Mouse (Mus musculus): ENCODE results near the gene Btbd17.

The Btbd17 gene

DNA sequence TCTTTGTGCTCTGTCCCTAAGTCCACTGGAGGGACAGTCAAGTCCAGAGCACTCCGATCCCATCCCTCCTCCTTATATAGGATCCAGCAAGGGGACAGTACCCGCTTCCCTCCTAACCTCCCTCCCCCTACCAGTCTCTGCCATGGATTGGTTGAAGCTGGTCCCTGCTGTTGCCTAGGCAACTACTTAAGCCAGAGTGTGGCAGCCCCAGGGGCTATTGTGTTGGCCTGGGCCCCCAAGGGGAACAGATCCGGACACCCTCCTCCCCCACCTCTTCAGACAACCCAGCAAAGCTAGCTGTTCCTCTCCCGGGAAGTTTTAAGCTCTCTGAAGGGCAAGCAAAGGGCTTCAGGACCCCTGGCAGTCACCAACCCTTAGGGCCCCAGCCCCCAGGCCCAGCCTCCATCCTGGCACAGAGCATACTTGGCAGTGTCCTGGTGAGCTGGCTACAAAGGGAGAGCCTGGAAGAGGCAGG is at the start of gene Btbd17:
Gene Btbd17 (minus strand): TSS at position 98 of the 475 bp plus-strand sequence.
- peak; percentile 80 for DNase-seq (ENCODE audit: low spot score)

DNA sequence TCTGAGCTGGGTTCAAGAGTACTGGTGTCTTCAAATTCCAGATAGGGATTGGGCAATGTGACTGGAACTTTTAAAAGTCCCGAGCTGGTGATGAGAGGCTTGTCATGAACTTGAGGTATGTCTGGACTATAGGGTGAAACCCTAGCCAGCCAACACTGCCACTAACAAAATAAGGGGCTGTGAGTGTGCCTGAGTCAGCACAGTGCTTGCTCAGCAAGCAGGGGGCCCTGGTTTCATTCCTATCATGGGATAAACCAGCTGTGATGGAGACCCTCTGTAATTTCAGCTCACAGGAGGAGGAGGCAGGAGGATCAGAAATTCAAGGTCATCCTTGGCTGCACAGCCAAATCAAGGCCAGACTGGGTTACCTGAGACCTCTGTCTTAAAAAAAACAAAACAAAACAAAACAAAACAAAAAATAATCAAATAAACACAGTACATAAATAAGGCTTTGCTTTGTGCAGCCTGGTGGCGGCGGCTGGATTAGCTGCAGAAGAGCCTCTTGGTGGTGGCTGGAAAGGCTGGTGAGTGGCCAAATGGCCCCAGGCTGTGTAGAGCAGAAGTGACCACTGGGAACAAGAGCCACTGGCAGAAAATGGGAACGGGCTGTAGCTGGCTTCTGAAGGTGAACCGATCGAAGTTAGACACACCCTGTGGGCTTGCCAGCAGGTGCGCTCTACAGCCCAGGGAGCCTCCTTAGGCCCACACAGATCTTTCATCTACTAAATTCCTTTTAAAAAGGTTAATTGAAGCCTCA is 48.9 kb upstream of the Btbd17 start:
- DNase-seq (ENCODE audit: low spot score) = no peak

- DNase-seq (ENCODE audit: low spot score) = peak; percentile 56
Observed at GRCm38 (mm10) chr11:114843818-114844463, 48.2 kb upstream of the Btbd17 start.

DNA sequence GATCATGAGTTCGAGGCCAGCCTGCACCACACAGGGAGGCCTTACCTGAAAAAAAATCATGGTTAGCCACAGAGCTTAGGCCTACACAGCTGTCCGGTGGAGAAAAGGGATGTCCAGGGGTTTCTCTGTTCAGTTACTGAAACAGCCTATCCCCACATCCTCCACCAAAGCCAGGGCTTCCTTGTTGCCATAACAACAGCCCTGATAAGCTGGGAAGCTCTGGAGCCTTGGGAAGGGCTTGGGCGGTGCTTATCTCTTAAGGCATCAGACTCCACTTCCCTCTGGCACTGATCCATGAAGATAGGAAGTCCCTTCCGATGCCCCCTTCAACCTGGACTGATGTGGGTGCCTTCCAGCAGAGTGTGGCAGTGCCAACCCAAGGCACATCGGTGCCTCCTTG is 37.4 kb upstream of the Btbd17 start:
- DNase-seq (ENCODE audit: low spot score) = no peak

DNA sequence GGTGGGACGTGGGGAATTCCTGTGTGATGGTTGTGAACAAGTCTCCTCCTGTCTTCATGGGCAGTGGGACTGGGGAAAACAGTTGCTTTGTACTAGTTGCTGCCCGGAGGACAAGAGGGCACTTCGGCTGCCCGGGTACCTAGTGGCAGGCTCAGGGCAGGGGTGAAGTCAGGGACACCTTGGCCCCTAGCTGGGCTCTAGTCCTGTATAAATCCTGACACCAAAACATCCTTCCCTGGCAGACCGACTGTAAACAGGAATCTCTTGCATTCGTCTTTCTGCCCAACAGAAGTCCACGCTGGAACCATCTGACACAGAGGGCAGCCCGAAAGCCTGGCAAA is 34.7 kb upstream of the Btbd17 start:
- DNase-seq (ENCODE audit: low spot score) = no peak

DNA sequence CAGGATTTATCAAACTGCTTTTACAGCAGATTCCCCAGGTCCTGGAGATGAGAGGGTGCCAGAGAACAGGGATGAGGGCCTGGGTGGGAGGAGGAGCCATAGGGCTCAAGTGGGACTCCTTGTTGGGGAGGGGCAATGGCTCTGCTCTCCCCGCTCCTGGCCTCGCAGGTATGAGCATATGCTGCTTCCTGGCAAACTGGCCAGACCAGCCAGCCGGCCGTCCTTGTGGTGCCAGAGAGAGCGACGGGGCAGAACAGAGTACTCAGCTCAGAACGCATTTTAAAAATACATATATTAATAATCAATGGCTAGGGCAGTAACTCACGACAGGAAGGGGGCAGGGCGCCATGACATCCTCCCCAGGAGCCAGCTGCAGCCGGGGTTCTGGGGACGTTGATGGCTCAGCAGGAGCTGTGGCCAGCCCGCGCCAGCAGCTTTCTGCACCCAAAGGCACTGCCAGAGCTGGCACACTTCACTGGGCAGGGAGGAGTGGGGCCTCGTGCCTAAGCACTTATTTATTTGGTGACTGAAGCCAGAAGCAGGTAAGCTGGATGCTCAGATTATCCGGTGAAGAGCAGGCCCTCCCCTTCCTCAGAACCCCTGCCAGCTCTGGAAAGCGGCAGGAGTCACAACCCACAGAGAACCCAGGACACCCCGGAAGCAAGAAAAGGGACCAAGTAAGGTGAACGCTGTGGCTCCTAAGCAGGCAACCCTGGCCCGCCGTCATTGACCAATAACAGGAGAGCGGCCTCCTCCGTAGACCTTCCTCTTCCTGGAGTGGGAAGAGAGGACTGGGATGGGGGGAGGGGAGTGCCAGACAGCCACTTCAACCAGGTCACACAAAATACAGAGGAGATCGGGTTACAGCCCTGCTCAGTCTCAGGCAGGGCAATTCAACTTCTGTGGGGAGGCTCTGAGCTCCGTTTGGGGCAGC is 34.0 kb upstream of the Btbd17 start:
- DNase-seq (ENCODE audit: low spot score) = peak; percentile 85

DNA sequence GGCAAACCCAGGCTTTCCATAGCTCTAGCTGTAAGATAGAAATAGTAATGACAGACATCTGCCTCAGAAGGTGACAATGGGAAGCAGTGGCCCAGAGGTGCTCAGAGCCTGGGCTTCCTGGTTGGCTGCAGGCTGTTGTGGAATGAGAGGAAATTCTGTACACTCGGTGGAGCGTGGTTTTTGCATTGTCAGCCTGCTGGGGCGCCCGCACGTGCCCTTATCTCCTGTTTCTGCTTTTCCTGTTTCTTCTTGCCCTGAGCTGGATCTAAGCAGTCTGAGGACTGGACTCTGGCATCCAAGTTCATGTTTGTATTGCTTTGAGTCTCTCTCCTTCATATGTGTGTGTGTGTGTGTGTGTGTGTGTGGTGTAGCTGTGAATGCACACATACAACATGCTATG is 30.9 kb upstream of the Btbd17 start:
- DNase-seq (ENCODE audit: low spot score) = no peak

- peak; percentile 71 for DNase-seq (ENCODE audit: low spot score)
Observed at GRCm38 (mm10) chr11:114823199-114823725, 27.5 kb upstream of the Btbd17 start.

DNA sequence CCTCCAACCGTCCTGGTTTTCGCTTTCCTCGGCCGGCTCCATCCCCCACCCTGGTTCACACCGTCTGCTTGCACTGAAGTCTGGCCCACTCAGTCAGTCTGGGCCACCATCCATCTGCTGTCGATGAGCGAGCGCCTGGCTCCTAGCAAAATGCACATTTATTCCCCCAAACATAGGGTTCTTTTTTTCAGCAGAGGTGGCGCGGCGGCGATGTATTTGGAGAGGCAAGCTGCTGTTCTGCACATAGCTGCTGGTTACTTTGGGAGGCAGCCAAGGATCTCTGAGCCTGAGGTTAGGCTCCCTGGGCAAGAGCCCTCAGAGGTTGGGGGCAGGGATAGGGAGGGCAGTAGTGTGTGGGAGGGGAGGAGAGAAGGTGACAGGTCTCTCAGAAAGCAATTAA is 27.0 kb upstream of the Btbd17 start:
- DNase-seq (ENCODE audit: low spot score) = no peak

GRCm38 (mm10) chr11:114821325-114821724 is 25.6 kb upstream of the Btbd17 start:
- no peak for DNase-seq (ENCODE audit: low spot score)

GRCm38 (mm10) chr11:114820444-114820843 is 24.7 kb upstream of the Btbd17 start:
- no peak for DNase-seq (ENCODE audit: low spot score)

DNA sequence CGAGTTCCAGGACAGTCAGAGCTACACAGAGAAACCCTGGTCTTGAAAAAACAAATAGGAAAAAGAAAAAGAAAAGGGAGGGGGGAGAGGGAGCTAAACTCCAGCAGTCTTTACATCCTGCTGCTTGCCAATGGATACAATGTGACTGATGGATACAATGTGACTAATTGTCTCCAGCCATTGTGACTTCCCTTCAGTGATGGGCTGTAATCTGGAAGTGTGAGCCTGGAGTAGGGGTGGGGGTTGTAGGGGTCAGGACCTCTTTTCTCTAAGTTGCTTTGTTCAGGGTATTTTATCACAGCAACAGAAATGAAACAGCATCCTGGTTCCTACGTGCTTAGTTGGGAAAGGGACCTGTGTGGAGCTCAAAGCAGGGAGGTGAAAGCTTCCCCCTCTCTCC is 23.4 kb upstream of the Btbd17 start:
- no peak for DNase-seq (ENCODE audit: low spot score)

- DNase-seq (ENCODE audit: low spot score) = no peak
Observed at GRCm38 (mm10) chr11:114818185-114818584, 22.4 kb upstream of the Btbd17 start.

DNA sequence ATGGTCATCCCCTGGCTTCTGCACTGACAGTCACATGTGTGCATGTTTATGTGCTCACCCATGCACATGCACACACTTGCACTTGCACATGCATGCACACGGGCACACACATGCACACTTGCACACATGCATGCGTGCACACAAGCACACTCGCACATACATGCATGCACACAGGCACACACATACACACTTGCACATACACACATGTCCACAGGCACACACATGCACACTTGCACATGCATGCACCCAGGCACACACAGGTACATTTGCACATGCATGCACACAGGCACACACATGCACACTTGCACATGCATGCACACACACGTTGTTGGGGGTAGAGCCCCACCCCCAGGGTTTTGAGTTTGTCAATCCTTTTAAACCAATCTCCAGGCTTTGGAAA is 21.2 kb upstream of the Btbd17 start:
- DNase-seq (ENCODE audit: low spot score) = no peak

- no peak for DNase-seq (ENCODE audit: low spot score)
Observed at GRCm38 (mm10) chr11:114814873-114815592, 19.3 kb upstream of the Btbd17 start.

GRCm38 (mm10) chr11:114812731-114813240 is 17.0 kb upstream of the Btbd17 start:
- DNase-seq (ENCODE audit: low spot score) = peak; percentile 88

- DNase-seq (ENCODE audit: low spot score) = peak; percentile 61
Observed at GRCm38 (mm10) chr11:114810344-114810743, 14.6 kb upstream of the Btbd17 start.

- no peak for DNase-seq (ENCODE audit: low spot score)
Observed at GRCm38 (mm10) chr11:114809371-114809770, 13.6 kb upstream of the Btbd17 start.

GRCm38 (mm10) chr11:114807686-114808427 is 12.1 kb upstream of the Btbd17 start:
- DNase-seq (ENCODE audit: low spot score) = no peak

DNA sequence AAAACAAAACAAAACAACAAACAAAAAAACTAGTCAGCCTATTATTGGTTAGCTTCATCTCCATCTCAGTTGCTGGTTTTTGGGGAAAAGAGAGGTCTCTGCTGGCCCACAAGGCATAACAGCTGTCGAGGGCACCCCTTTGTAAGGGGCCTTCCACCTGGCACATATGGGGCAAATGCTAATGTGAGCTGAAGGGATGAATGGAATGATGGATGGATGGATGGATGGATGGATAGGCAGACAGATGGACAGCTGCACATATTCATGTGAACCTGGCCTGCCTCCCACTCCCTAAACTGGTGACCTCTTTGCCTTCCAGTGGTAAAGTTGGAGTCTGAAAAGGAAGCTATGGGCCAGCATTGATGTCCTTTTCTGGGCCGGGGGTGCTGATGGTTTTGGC is 11.3 kb upstream of the Btbd17 start:
- DNase-seq (ENCODE audit: low spot score) = no peak

DNA sequence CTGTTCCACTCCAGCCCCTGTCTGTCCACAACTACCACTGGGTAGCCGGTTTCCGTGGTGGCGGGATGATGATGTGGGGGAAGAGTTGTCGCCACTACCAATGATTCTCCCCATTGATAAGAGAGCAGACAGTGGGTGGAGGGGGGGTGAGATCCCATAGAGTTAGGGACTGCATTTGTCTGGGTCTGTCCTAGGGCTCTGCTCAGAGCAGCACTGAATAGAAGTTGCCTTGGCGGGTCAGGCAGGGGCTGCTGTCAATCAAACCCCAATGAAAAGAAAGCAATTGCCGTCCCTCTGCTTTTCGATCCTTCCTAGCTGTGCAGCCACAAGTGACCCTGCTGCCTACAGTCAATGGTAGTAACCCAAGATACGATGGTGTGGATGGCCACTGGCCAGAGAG is 8.2 kb upstream of the Btbd17 start:
- no peak for DNase-seq (ENCODE audit: low spot score)
